12 mouse cellular contexts compared by ENCODE assay signal in genomic region chr13:37908493-37908892, GRCm38 (mm10).
A peak's percentile ranks its signal among the peaks of the same experiment; 100 is the strongest.
DNase-seq lines count a peak whose midpoint lies in the region; ATAC-seq and TF ChIP-seq lines count a peak whose summit lies in the region.
"Had no signal": no experiment of that assay in that cellular context is flagged by ENCODE, and none has a peak within 500 bp of the region (broad histone marks: within the 10 kb centered on the region; RNA-seq: fewer than 3 reads in every experiment).

No protein-coding gene starts in this region.

- H3K4me2 ChIP-seq in lung, embryonic 14.5 days: no peak overlapping the region
- H3K4me2 ChIP-seq in intestine, embryonic 14.5 days (ENCODE audit: low read length): no peak overlapping the region
- H3K4me2 ChIP-seq in hindbrain, embryonic 14.5 days (replicated peaks): no peak overlapping the region
- H3K4me2 ChIP-seq: limb, embryonic 12.5 days; neural tube, embryonic 12.5 days had no signal

- H3K4me3 ChIP-seq in lung, embryonic 14.5 days (ENCODE audit: low read depth, low read length): no peak overlapping the region
- no peak overlapping the region for H3K4me3 ChIP-seq in intestine, embryonic 14.5 days (ENCODE audit: low read depth, low read length)
- no peak overlapping the region for H3K4me3 ChIP-seq in hindbrain, embryonic 14.5 days (replicated peaks; ENCODE audit: low read length)
- H3K4me3 ChIP-seq: limb, embryonic 12.5 days; neural tube, embryonic 12.5 days had no signal

- peak; percentile 7 to 28 for DNase-seq in frontal cortex, postnatal 36 days (ENCODE audit: low spot score in 2 of 2)
- DNase-seq in frontal cortex, postnatal 10 days (ENCODE audit: low spot score in 2 of 2): no peak
- no peak for DNase-seq in lung, embryonic 14.5 days
- no peak for DNase-seq in lung, postnatal 10 days
- DNase-seq in intestine, embryonic 14.5 days (ENCODE audit: low spot score): no peak
- peak; percentile 34 to 39 for DNase-seq in thymus, postnatal 10 days (ENCODE audit: low spot score in 2 of 2)
- DNase-seq in hindbrain, embryonic 14.5 days (ENCODE audit: low spot score): no peak
- DNase-seq in ovary, postnatal 36 days (ENCODE audit: low spot score): no peak

- H3K4me1 ChIP-seq in lung, embryonic 14.5 days (ENCODE audit: insufficient read depth): 0 out of 2 replicates have a peak, but pooled peaks cover 7% of the 10 kb centered on the region
- peaks cover 2% of the 10 kb centered on the region; the same call in 1 of the 2 replicates for H3K4me1 ChIP-seq in intestine, embryonic 14.5 days (replicated peaks; ENCODE audit: control insufficient read depth, insufficient read depth, low read length)
- H3K4me1 ChIP-seq in hindbrain, embryonic 14.5 days (replicated peaks; ENCODE audit: control insufficient read depth, insufficient read depth, low read length): no peaks in the 10 kb centered on the region
- H3K4me1 ChIP-seq: neural tube, embryonic 12.5 days had no signal

- no peak for TF ChIP-seq CTCF in lung, embryonic 14.5 days (IDR thresholded peaks at IDR 0.05; ENCODE audit: low read depth)

- H3K27me3 ChIP-seq in lung, embryonic 14.5 days (ENCODE audit: insufficient read depth, low read length): no peaks in the 10 kb centered on the region
- H3K27me3 ChIP-seq in intestine, embryonic 14.5 days (replicated peaks; ENCODE audit: control insufficient read depth, insufficient read depth, low read length): no peaks in the 10 kb centered on the region
- H3K27me3 ChIP-seq in hindbrain, embryonic 14.5 days (ENCODE audit: control insufficient read depth, insufficient read depth, low read length): no peaks in the 10 kb centered on the region
- H3K27me3 ChIP-seq: limb, embryonic 12.5 days; neural tube, embryonic 12.5 days; Patski had no signal

- no peaks in the 10 kb centered on the region for H3K9me3 ChIP-seq in lung, embryonic 14.5 days (ENCODE audit: low read depth, low read length)
- no peaks in the 10 kb centered on the region for H3K9me3 ChIP-seq in intestine, embryonic 14.5 days (ENCODE audit: control insufficient read depth, low read length)
- H3K9me3 ChIP-seq in hindbrain, embryonic 14.5 days (ENCODE audit: control insufficient read depth, low read length): no peaks in the 10 kb centered on the region
- H3K9me3 ChIP-seq: limb, embryonic 12.5 days; neural tube, embryonic 12.5 days had no signal

- no peak overlapping the region for H3K9ac ChIP-seq in lung, embryonic 14.5 days
- H3K9ac ChIP-seq in intestine, embryonic 14.5 days (ENCODE audit: low read length): no peak overlapping the region
- no peak overlapping the region for H3K9ac ChIP-seq in hindbrain, embryonic 14.5 days
- H3K9ac ChIP-seq: limb, embryonic 12.5 days; neural tube, embryonic 12.5 days had no signal

- whole genome bisulfite sequencing in lung, embryonic 14.5 days: 63% methylated on average over 6 of the region's 6 CpGs
- WGBS in intestine, embryonic 14.5 days: 81% methylated on average over 6 of the region's 6 CpGs
- WGBS in hindbrain, embryonic 14.5 days: 83% methylated on average over 6 of the region's 6 CpGs

- peak; percentile 11; the same call in 1 of the 2 replicates for ATAC-seq in lung, embryonic 14.5 days (ENCODE audit: insufficient read depth)
- ATAC-seq in intestine, embryonic 14.5 days (replicated peaks; ENCODE audit: low FRiP score, low TSS enrichment, low read depth): no peak
- no peak for ATAC-seq in hindbrain, embryonic 14.5 days (ENCODE audit: low FRiP score)
- ATAC-seq: hindbrain, embryonic 16.5 days; Patski had no signal

- peaks cover 67% of the 10 kb centered on the region for H3K36me3 ChIP-seq in lung, embryonic 14.5 days (ENCODE audit: insufficient read depth)
- H3K36me3 ChIP-seq in intestine, embryonic 14.5 days (ENCODE audit: control insufficient read depth, insufficient read depth, low read length): peaks cover 62% of the 10 kb centered on the region
- H3K36me3 ChIP-seq in hindbrain, embryonic 14.5 days (replicated peaks; ENCODE audit: control insufficient read depth, insufficient read depth): no peaks in the 10 kb centered on the region

- H3K27ac ChIP-seq in lung, embryonic 14.5 days (ENCODE audit: low read depth): peak overlapping the region; percentile 74
- H3K27ac ChIP-seq in intestine, embryonic 14.5 days (ENCODE audit: low read depth): peak overlapping the region; percentile 43
- no peak overlapping the region for H3K27ac ChIP-seq in hindbrain, embryonic 14.5 days
- H3K27ac ChIP-seq: limb, embryonic 12.5 days; neural tube, embryonic 12.5 days had no signal

Comparison
In these comparisons a context has a peak if more than half of its experiments do, and no peak if none do; other contexts are left out.
1. DNase-seq: peak in frontal cortex, postnatal 36 days (2 of 2) and thymus, postnatal 10 days (2 of 2); none in frontal cortex, postnatal 10 days (0 of 2), lung, embryonic 14.5 days (single experiment), lung, postnatal 10 days (single experiment), intestine, embryonic 14.5 days (single experiment), hindbrain, embryonic 14.5 days (single experiment) and ovary, postnatal 36 days (single experiment).